Mouse (Mus musculus): ENCODE results near the gene B4galt3. TPM values are rescaled to one million over a fixed set of nuclear protein-coding genes. Genes with fewer than 3 reads are reported as not detected.

The B4galt3 gene
- total and polyA plus RNA-seq, 3 experiments = 21.5 to 44.8 (median 30.8) TPM

DNA sequence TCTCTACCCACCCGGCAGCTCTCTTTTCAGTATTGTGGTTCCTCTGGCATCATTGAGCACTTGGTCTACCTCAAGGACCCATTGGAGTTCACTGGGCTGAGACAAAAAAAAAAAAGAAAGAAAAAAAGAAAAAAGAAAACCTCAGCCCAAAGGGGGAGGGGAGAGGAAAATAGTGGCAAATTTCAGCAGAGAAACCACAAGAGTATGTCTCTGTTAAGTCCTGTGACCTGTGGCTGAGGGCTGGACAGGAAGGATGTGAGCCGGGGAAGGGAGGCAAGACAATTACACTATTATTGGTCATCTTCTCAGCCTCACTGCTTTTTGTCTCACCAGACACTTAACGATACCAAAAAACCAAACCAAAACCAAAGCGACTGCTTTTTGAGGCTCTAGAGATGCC lies 38.3 kb upstream of the B4galt3 start:
- H3K4me3 ChIP-seq (ENCODE audit: low read depth, low read length) = no peak overlapping the region
- no peak for DNase-seq (ENCODE audit: low spot score)
- TF ChIP-seq POLR2AphosphoS5 (IDR thresholded peaks at IDR 0.05; ENCODE audit: insufficient replicate concordance, low read depth, low read length) = no peak
- TF ChIP-seq CTCF (IDR thresholded peaks at IDR 0.05; ENCODE audit: low read depth, low read length) = no peak
- TF ChIP-seq GATA1 (IDR thresholded peaks at IDR 0.05; ENCODE audit: borderline replicate concordance, low read length) = no peak
- TF ChIP-seq GATA2 (IDR thresholded peaks at IDR 0.05; ENCODE audit: borderline replicate concordance, low read depth, low read length) = no peak
- no peak for TF ChIP-seq TAL1 (conservative IDR thresholded peaks at IDR 0.05; ENCODE audit: low read depth, low read length)
- H3K36me3 ChIP-seq (replicated peaks) = peaks cover 39% of the 10 kb centered on the region
- no peaks in the 10 kb centered on the region for H3K9me3 ChIP-seq (replicated peaks)
- ATAC-seq (ENCODE audit: extremely low read depth, insufficient number of reproducible peaks, low FRiP score, poor library complexity, severe bottlenecking) = peak; percentile 19; the same call in 1 of the 2 replicates
- peaks cover 20% of the 10 kb centered on the region for H3K4me1 ChIP-seq (ENCODE audit: insufficient read depth, low read depth, low read length)
- peaks cover 3% of the 10 kb centered on the region; the same call in 1 of the 2 replicates for H3K27me3 ChIP-seq (ENCODE audit: insufficient read depth, low read length)

DNA sequence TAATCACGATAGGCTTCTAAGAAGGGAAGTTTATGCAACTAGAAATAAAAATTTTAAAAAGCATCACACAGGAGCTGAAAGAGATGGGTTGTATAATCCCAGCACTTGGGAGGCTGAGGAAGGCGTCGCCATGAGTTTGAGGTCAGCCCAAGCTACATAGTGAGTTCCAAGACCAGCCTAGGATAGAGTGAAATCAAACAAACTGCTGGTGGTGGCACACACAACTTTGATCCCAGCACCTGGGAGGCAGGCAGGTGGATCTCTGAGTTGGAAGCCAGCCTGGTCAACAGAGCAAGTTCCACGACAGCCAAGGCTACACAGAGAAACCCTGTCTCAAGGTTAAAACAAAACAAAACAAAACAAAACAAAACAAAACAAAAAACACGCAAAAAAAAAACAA lies 37.8 kb upstream of the B4galt3 start:
- Histone ChIP-seq H3K9me3 (replicated peaks) (no peaks in the 10 kb centered on the region), H3K27me3 (ENCODE audit: insufficient read depth, low read length) (peaks cover 3% of the 10 kb centered on the region; the same call in 1 of the 2 replicates), H3K4me1 (ENCODE audit: insufficient read depth, low read depth, low read length) (peaks cover 20% of the 10 kb centered on the region), H3K4me3 (ENCODE audit: low read depth, low read length) (no peak overlapping the region), H3K36me3 (replicated peaks) (peaks cover 44% of the 10 kb centered on the region)
- ATAC-seq (ENCODE audit: extremely low read depth, insufficient number of reproducible peaks, low FRiP score, poor library complexity, severe bottlenecking) (no peak), DNase-seq (ENCODE audit: low spot score) (no peak)
- no peak for TF ChIP-seq CTCF (IDR thresholded peaks at IDR 0.05; ENCODE audit: low read depth, low read length)
- no peak for TF ChIP-seq POLR2AphosphoS5 (IDR thresholded peaks at IDR 0.05; ENCODE audit: insufficient replicate concordance, low read depth, low read length)
- no peak for TF ChIP-seq GATA1 (IDR thresholded peaks at IDR 0.05; ENCODE audit: borderline replicate concordance, low read length)
- TF ChIP-seq TAL1 (conservative IDR thresholded peaks at IDR 0.05; ENCODE audit: low read depth, low read length) = no peak
- no peak for TF ChIP-seq GATA2 (IDR thresholded peaks at IDR 0.05; ENCODE audit: borderline replicate concordance, low read depth, low read length)

DNA sequence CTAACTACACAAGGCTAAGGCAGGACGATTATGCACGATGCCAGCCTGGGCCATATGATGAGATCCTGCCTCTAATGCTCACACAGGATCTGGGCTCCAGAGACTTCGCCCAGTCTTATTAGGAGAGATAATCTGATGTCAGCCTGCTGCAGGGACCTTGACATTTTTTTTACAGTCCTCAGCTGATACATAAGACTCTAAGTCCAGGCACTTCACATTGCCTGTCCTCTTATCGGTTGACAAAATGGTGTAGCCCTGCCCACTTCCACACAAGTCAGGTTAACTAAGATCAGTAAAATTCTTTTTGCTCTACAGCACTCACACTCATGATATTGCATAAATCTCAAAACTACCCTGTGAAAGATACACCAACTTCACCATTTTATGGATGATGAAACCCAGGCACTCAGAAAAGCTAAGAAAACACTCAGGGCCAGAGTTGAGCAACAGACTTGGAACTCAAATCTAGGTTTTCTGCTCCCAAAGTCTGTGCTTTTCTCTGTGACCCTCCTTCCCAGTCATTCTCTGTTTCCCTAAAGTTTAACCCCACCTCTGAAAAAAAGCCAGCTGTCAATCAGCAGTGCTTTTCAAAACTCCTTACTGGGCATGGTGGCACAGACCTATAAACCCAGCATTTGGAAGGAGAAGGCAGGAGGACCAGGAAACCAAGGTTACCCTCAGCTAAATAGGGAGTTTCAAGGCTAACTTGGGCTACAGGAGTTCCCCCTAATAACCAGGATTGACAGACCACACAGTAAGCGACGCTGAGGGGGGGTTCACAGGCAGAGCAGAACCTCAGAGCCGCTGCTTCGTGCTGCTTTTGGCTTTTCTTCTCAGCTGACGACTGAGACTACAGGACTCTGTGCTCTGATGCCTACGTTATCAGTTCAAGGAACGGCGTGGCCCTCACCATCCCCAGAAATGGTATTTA lies 37.1 kb upstream of the B4galt3 start:
- TF ChIP-seq TAL1 (conservative IDR thresholded peaks at IDR 0.05; ENCODE audit: low read depth, low read length) = no peak
- no peaks in the 10 kb centered on the region for H3K9me3 ChIP-seq (replicated peaks)
- H3K4me1 ChIP-seq (ENCODE audit: insufficient read depth, low read depth, low read length) = peaks cover 20% of the 10 kb centered on the region
- H3K36me3 ChIP-seq (replicated peaks) = peaks cover 51% of the 10 kb centered on the region
- ATAC-seq (ENCODE audit: extremely low read depth, insufficient number of reproducible peaks, low FRiP score, poor library complexity, severe bottlenecking) (no peak), DNase-seq (ENCODE audit: low spot score) (no peak)
- peaks cover 3% of the 10 kb centered on the region; the same call in 1 of the 2 replicates for H3K27me3 ChIP-seq (ENCODE audit: insufficient read depth, low read length)
- no peak overlapping the region for H3K4me3 ChIP-seq (ENCODE audit: low read depth, low read length)

DNA sequence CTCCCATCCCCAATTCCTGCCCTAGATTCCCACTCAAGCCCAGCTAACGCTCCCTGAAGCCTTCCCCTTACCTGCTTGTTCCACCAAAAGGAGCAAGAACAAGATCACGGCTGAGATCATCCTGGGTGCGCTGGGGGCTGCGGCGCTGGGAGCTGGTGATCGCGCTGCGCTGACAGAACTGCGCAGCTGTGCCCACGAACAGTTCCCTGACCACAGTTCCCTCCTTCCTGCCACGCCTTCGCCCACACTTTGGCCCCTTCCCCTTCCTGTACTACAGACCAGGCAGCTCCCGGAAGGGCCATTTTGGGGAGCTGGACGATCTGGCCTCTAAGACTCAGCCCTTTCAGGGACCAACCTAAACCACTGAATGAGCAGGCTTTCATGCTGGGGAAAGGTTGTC lies 36.0 kb upstream of the B4galt3 start, which contains the start of gene Fcer1g:
Fcer1g (minus strand) TSS at position 240 of the 400 bp plus-strand sequence.
- Histone ChIP-seq H3K4me1 (ENCODE audit: insufficient read depth, low read depth, low read length) (peaks cover 20% of the 10 kb centered on the region), H3K4me3 (ENCODE audit: low read depth, low read length) (no peak within 1 kb of the TSS; the same call in 1 of the 2 replicates), H3K27me3 (ENCODE audit: insufficient read depth, low read length) (peaks cover 3% of the 10 kb centered on the region; the same call in 1 of the 2 replicates), H3K9me3 (replicated peaks) (no peaks in the 10 kb centered on the region), H3K36me3 (replicated peaks) (peaks cover 62% of the 10 kb centered on the region)
- ATAC-seq (ENCODE audit: extremely low read depth, insufficient number of reproducible peaks, low FRiP score, poor library complexity, severe bottlenecking) (no peak), DNase-seq (ENCODE audit: low spot score) (no peak)
- TF ChIP-seq POLR2AphosphoS5 (IDR thresholded peaks at IDR 0.05; ENCODE audit: insufficient replicate concordance, low read depth, low read length) (no peak), CTCF (IDR thresholded peaks at IDR 0.05; ENCODE audit: low read depth, low read length) (no peak), GATA1 (IDR thresholded peaks at IDR 0.05; ENCODE audit: borderline replicate concordance, low read length) (no peak), TAL1 (conservative IDR thresholded peaks at IDR 0.05; ENCODE audit: low read depth, low read length) (no peak), GATA2 (IDR thresholded peaks at IDR 0.05; ENCODE audit: borderline replicate concordance, low read depth, low read length) (no peak)

DNA sequence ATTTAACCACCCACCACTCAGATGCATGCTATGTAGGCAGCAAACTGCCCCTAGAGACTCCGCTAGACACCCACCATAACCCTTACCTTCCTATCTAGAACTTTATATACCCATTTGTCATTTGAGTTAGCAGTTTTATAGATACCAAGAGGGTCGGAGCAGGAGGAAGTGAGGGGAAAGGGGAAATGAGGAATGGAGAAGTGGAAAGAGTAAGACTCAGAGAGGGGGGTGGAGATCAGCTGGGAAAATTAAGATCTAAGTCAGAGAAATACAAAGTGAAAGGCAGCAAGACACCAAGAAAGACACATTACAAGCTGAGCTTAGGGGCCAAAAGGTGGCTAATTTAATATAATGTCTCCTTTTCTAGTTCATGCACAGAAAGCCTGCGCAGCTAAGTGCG lies 35.6 kb upstream of the B4galt3 start:
- H3K9me3 ChIP-seq (replicated peaks) = no peaks in the 10 kb centered on the region
- peaks cover 64% of the 10 kb centered on the region for H3K36me3 ChIP-seq (replicated peaks)
- no peak overlapping the region for H3K4me3 ChIP-seq (ENCODE audit: low read depth, low read length)
- ATAC-seq (ENCODE audit: extremely low read depth, insufficient number of reproducible peaks, low FRiP score, poor library complexity, severe bottlenecking) (no peak), DNase-seq (ENCODE audit: low spot score) (no peak)
- H3K27me3 ChIP-seq (ENCODE audit: insufficient read depth, low read length) = no peaks in the 10 kb centered on the region
- H3K4me1 ChIP-seq (ENCODE audit: insufficient read depth, low read depth, low read length) = peaks cover 20% of the 10 kb centered on the region
- TF ChIP-seq GATA2 (IDR thresholded peaks at IDR 0.05; ENCODE audit: borderline replicate concordance, low read depth, low read length) (no peak), POLR2AphosphoS5 (IDR thresholded peaks at IDR 0.05; ENCODE audit: insufficient replicate concordance, low read depth, low read length) (no peak), TAL1 (conservative IDR thresholded peaks at IDR 0.05; ENCODE audit: low read depth, low read length) (no peak), CTCF (IDR thresholded peaks at IDR 0.05; ENCODE audit: low read depth, low read length) (no peak), GATA1 (IDR thresholded peaks at IDR 0.05; ENCODE audit: borderline replicate concordance, low read length) (no peak)

DNA sequence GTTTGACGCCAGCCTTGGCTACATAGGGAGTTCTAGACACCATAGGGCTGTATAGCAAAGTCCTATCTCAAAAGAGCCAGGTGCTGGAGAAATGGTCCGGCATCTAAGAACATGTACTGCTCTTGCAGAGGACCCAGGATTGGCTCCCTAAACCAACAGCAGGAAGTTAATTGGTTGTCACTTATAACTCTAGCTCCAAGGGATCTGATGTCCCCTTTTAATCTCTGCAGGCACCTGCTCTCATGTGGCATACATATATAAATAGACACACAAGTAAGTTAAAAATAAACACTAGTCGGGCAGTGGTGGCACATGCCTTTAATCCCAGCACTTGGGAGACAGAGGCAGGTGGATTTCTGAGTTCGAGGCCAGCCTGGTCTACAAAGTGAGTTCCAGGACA lies 34.3 kb upstream of the B4galt3 start:
- peaks cover 20% of the 10 kb centered on the region for H3K4me1 ChIP-seq (ENCODE audit: insufficient read depth, low read depth, low read length)
- peaks cover 75% of the 10 kb centered on the region for H3K36me3 ChIP-seq (replicated peaks)
- no peak overlapping the region for H3K4me3 ChIP-seq (ENCODE audit: low read depth, low read length)
- no peak for ATAC-seq (ENCODE audit: extremely low read depth, insufficient number of reproducible peaks, low FRiP score, poor library complexity, severe bottlenecking)
- H3K27me3 ChIP-seq (ENCODE audit: insufficient read depth, low read length) = no peaks in the 10 kb centered on the region
- no peaks in the 10 kb centered on the region for H3K9me3 ChIP-seq (replicated peaks)
- TF ChIP-seq TAL1 (conservative IDR thresholded peaks at IDR 0.05; ENCODE audit: low read depth, low read length) (no peak), CTCF (IDR thresholded peaks at IDR 0.05; ENCODE audit: low read depth, low read length) (no peak), GATA2 (IDR thresholded peaks at IDR 0.05; ENCODE audit: borderline replicate concordance, low read depth, low read length) (no peak), GATA1 (IDR thresholded peaks at IDR 0.05; ENCODE audit: borderline replicate concordance, low read length) (no peak), POLR2AphosphoS5 (IDR thresholded peaks at IDR 0.05; ENCODE audit: insufficient replicate concordance, low read depth, low read length) (no peak)
- no peak for DNase-seq (ENCODE audit: low spot score)

Data from G1E (cell line).